Mouse (Mus musculus): ENCODE measurements at regions not wholly inside any gene's neighbourhood (a gene's known extent, or its start where the extent isn't known, plus 50 kb on each side); places are given as distances from the start of the nearest gene placed in this dataset.

GRCm38 (mm10) chr3:62985033-62985432, 256.3 kb upstream of the Mme start:
- WGBS, result 85% methylated on average over 4 of the region's 4 CpGs
- Histone ChIP-seq H3K27me3 (ENCODE audit: insufficient read depth, poor library complexity, severe bottlenecking) (no peaks in the 10 kb centered on the region), H3K4me3 (no peak overlapping the region), H3K27ac (no peak overlapping the region), H3K9me3 (no peaks in the 10 kb centered on the region), H3K36me3 (no peaks in the 10 kb centered on the region), H3K4me1 (replicated peaks) (no peaks in the 10 kb centered on the region)
- no peak for DNase-seq (ENCODE audit: low spot score)

- no peaks in the 10 kb centered on the region for H3K4me1 ChIP-seq (replicated peaks)
- no peaks in the 10 kb centered on the region for H3K27me3 ChIP-seq (ENCODE audit: insufficient read depth, poor library complexity, severe bottlenecking)
- 92% methylated on average over 1 of the region's 1 CpGs for WGBS
- H3K4me3 ChIP-seq, result no peak overlapping the region
- no peak overlapping the region for H3K27ac ChIP-seq
- no peak for DNase-seq (ENCODE audit: low spot score)
- H3K9me3 ChIP-seq, result no peaks in the 10 kb centered on the region
- H3K36me3 ChIP-seq, result no peaks in the 10 kb centered on the region
Observed at GRCm38 (mm10) chr3:62976906-62977305, 264.4 kb upstream of the Mme start.

- no peaks in the 10 kb centered on the region for H3K4me1 ChIP-seq (replicated peaks)
- no peaks in the 10 kb centered on the region for H3K36me3 ChIP-seq
- no peaks in the 10 kb centered on the region for H3K9me3 ChIP-seq
- no peaks in the 10 kb centered on the region for H3K27me3 ChIP-seq (ENCODE audit: insufficient read depth, poor library complexity, severe bottlenecking)
- DNase-seq (ENCODE audit: low spot score), result no peak
- 74% methylated on average over 1 of the region's 1 CpGs for WGBS
- no peak overlapping the region for H3K27ac ChIP-seq
- H3K4me3 ChIP-seq, result no peak overlapping the region
Observed at GRCm38 (mm10) chr3:62963244-62963643, 278.1 kb upstream of the Mme start.

GRCm38 (mm10) chr3:62962608-62963007, 278.7 kb upstream of the Mme start:
- Histone ChIP-seq H3K27me3 (ENCODE audit: insufficient read depth, poor library complexity, severe bottlenecking) (no peaks in the 10 kb centered on the region), H3K9me3 (no peaks in the 10 kb centered on the region), H3K27ac (no peak overlapping the region), H3K4me1 (replicated peaks) (no peaks in the 10 kb centered on the region), H3K4me3 (no peak overlapping the region), H3K36me3 (no peaks in the 10 kb centered on the region)
- WGBS, result 65% methylated on average over 4 of the region's 4 CpGs
- no peak for DNase-seq (ENCODE audit: low spot score)

GRCm38 (mm10) chr3:62945356-62945755, 296.0 kb upstream of the Mme start:
- H3K4me3 ChIP-seq, result no peak overlapping the region
- 0 out of 2 replicates have a peak, but pooled peaks cover 2% of the 10 kb centered on the region for H3K4me1 ChIP-seq (replicated peaks)
- H3K27ac ChIP-seq, result no peak overlapping the region
- no peaks in the 10 kb centered on the region for H3K9me3 ChIP-seq
- no peak for DNase-seq (ENCODE audit: low spot score)
- no peaks in the 10 kb centered on the region for H3K36me3 ChIP-seq
- no peaks in the 10 kb centered on the region for H3K27me3 ChIP-seq (ENCODE audit: insufficient read depth, poor library complexity, severe bottlenecking)

GRCm38 (mm10) chr3:62938601-62939000, 302.7 kb upstream of the Mme start:
- DNase-seq (ENCODE audit: low spot score), result no peak
- Histone ChIP-seq H3K4me3 (no peak overlapping the region), H3K4me1 (replicated peaks) (no peaks in the 10 kb centered on the region), H3K27me3 (ENCODE audit: insufficient read depth, poor library complexity, severe bottlenecking) (no peaks in the 10 kb centered on the region), H3K36me3 (no peaks in the 10 kb centered on the region), H3K9me3 (no peaks in the 10 kb centered on the region), H3K27ac (no peak overlapping the region)
- WGBS, result 71% methylated on average over 1 of the region's 1 CpGs

- WGBS, result 10% methylated on average over 1 of the region's 1 CpGs
- DNase-seq (ENCODE audit: low spot score), result no peak
Observed at GRCm38 (mm10) chr3:62924441-62924840, 316.9 kb upstream of the Mme start.

GRCm38 (mm10) chr3:62916899-62917298, 312.0 kb upstream of the Gpr149 start:
- H3K36me3 ChIP-seq, result no peaks in the 10 kb centered on the region
- no peaks in the 10 kb centered on the region for H3K27me3 ChIP-seq (ENCODE audit: insufficient read depth, poor library complexity, severe bottlenecking)
- H3K27ac ChIP-seq, result no peak overlapping the region
- H3K9me3 ChIP-seq, result no peaks in the 10 kb centered on the region
- no peak for DNase-seq (ENCODE audit: low spot score)
- WGBS, result 48% methylated on average over 1 of the region's 1 CpGs
- no peaks in the 10 kb centered on the region for H3K4me1 ChIP-seq (replicated peaks)
- no peak overlapping the region for H3K4me3 ChIP-seq

More at GRCm38 (mm10) chr3:62924441-62924840, 316.9 kb upstream of the Mme start:
- no peaks in the 10 kb centered on the region for H3K9me3 ChIP-seq
- H3K36me3 ChIP-seq, result no peaks in the 10 kb centered on the region
- no peaks in the 10 kb centered on the region for H3K27me3 ChIP-seq (ENCODE audit: insufficient read depth, poor library complexity, severe bottlenecking)
- H3K4me1 ChIP-seq (replicated peaks), result no peaks in the 10 kb centered on the region
- H3K27ac ChIP-seq, result no peak overlapping the region
- no peak overlapping the region for H3K4me3 ChIP-seq

GRCm38 (mm10) chr3:62885104-62885503, 280.2 kb upstream of the Gpr149 start:
- Histone ChIP-seq H3K36me3 (no peaks in the 10 kb centered on the region), H3K27ac (no peak overlapping the region), H3K27me3 (ENCODE audit: insufficient read depth, poor library complexity, severe bottlenecking) (no peaks in the 10 kb centered on the region), H3K4me3 (no peak overlapping the region), H3K9me3 (no peaks in the 10 kb centered on the region), H3K4me1 (replicated peaks) (no peaks in the 10 kb centered on the region)
- no peak for DNase-seq (ENCODE audit: low spot score)

GRCm38 (mm10) chr3:62882310-62883073, 277.6 kb upstream of the Gpr149 start:
- Histone ChIP-seq H3K9me3 (no peaks in the 10 kb centered on the region), H3K4me1 (replicated peaks) (no peaks in the 10 kb centered on the region), H3K36me3 (no peaks in the 10 kb centered on the region), H3K4me3 (no peak overlapping the region), H3K27me3 (ENCODE audit: insufficient read depth, poor library complexity, severe bottlenecking) (no peaks in the 10 kb centered on the region), H3K27ac (no peak overlapping the region)
- 93% methylated on average over 3 of the region's 3 CpGs for WGBS
- no peak for DNase-seq (ENCODE audit: low spot score)

- peak; percentile 19 for DNase-seq (ENCODE audit: low spot score)
- 15% methylated on average over 3 of the region's 3 CpGs for WGBS
- Histone ChIP-seq H3K27ac (no peak overlapping the region), H3K36me3 (no peaks in the 10 kb centered on the region), H3K9me3 (no peaks in the 10 kb centered on the region), H3K4me1 (replicated peaks) (no peaks in the 10 kb centered on the region), H3K27me3 (ENCODE audit: insufficient read depth, poor library complexity, severe bottlenecking) (no peaks in the 10 kb centered on the region), H3K4me3 (no peak overlapping the region)
Observed at GRCm38 (mm10) chr3:62860731-62861130, 255.8 kb upstream of the Gpr149 start.

- 64% methylated on average over 10 of the region's 10 CpGs for WGBS
- H3K4me3 ChIP-seq, result no peak overlapping the region
- H3K4me1 ChIP-seq (replicated peaks), result no peaks in the 10 kb centered on the region
- H3K27me3 ChIP-seq (ENCODE audit: insufficient read depth, poor library complexity, severe bottlenecking), result no peaks in the 10 kb centered on the region
- no peak for DNase-seq (ENCODE audit: low spot score)
- H3K36me3 ChIP-seq, result no peaks in the 10 kb centered on the region
- H3K9me3 ChIP-seq, result no peaks in the 10 kb centered on the region
- no peak overlapping the region for H3K27ac ChIP-seq
Observed at GRCm38 (mm10) chr3:62835695-62836476, 230.9 kb upstream of the Gpr149 start.

GRCm38 (mm10) chr3:62823892-62824291, 219.0 kb upstream of the Gpr149 start:
- no peaks in the 10 kb centered on the region for H3K36me3 ChIP-seq
- 86% methylated on average over 3 of the region's 3 CpGs for WGBS
- no peaks in the 10 kb centered on the region for H3K4me1 ChIP-seq (replicated peaks)
- no peak overlapping the region for H3K4me3 ChIP-seq
- 0 out of 2 replicates have a peak, but pooled peaks cover 6% of the 10 kb centered on the region for H3K9me3 ChIP-seq
- no peak overlapping the region for H3K27ac ChIP-seq
- H3K27me3 ChIP-seq (ENCODE audit: insufficient read depth, poor library complexity, severe bottlenecking), result no peaks in the 10 kb centered on the region
- no peak for DNase-seq (ENCODE audit: low spot score)

Measured in hindbrain, embryonic 10.5 days (tissue).